Mouse (Mus musculus) liver, postnatal 0 days (tissue): ENCODE data around the gene Vac14.

Experiments used
- CTCF ChIP-seq: sonication (generic); IDR thresholded peaks from 2 replicates; pipeline ENCODE4 v1.5.1; 2016; ENCODE audit warnings: antibody characterized with exemption, low read depth
- EP300 ChIP-seq: IDR thresholded peaks from 2 replicates; pipeline ENCODE4 v1.6.1; 2016; ENCODE audit warnings: antibody characterized with exemption, low read depth, mild to moderate bottlenecking

DNA sequence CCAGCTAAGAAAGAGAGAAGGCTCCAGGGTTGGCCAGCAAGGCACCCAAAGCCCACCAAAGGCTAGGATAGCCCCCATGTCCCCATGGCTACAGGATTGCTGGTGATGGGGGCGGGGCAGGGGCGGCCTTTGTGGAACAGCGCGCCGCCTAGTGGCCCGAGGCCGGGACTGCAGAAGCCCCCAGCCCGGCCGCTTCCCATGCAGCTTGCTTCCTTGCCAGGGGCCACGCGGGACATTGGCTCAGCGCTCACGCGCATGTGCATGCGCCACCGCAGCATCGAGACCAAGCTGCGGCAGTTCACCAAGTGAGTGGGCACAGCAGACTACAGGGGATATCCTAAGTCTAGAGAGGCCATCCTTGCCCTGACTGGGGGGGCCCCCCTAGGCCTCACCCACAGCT is 108.5 kb downstream of the Vac14 start:
- TF ChIP-seq EP300 (no peak), CTCF (peak; percentile 77)
